Mouse (Mus musculus): Measurements from ENCODE around the gene Rps15. TPM values are rescaled to one million over a fixed set of nuclear protein-coding genes. Genes with fewer than 3 reads are reported as not detected.

Rps15 gene
- polyA plus RNA-seq, 2 experiments: 1,173 to 3,829 TPM

- Histone ChIP-seq H3K9ac (ENCODE audit: low read depth, low read length, severe bottlenecking) (no peak overlapping the region), H3K4me1 (ENCODE audit: control insufficient read depth, insufficient read depth, low read length) (peaks cover 35% of the 10 kb centered on the region), H3K9me3 (ENCODE audit: control insufficient read depth, low read length) (no peaks in the 10 kb centered on the region), H3K27me3 (ENCODE audit: control insufficient read depth, insufficient read depth, low read length) (no peaks in the 10 kb centered on the region), H3K27ac (replicated peaks; ENCODE audit: low read depth, low read length) (no peak overlapping the region), H3K4me2 (replicated peaks; ENCODE audit: low read depth, low read length, severe bottlenecking) (no peak overlapping the region), H3K36me3 (ENCODE audit: control insufficient read depth, insufficient read depth, low read length) (peaks cover 23% of the 10 kb centered on the region), H3K4me3 (replicated peaks; ENCODE audit: low read length) (no peak overlapping the region)
- ATAC-seq (ENCODE audit: low FRiP score, low read depth) (no peak), DNase-seq (ENCODE audit: low spot score) (no peak)
- TF ChIP-seq POLR2A (IDR thresholded peaks at IDR 0.05; ENCODE audit: borderline replicate concordance, extremely low read depth, insufficient read depth, insufficient read length): no peak
- WGBS: 93% methylated on average over 10 of the region's 10 CpGs
Observed at GRCm38 (mm10) chr10:80262776-80263365, 29.4 kb upstream of the Rps15 start.

- Histone ChIP-seq H3K9me3 (ENCODE audit: control insufficient read depth, low read length) (no peaks in the 10 kb centered on the region), H3K36me3 (ENCODE audit: control insufficient read depth, insufficient read depth, low read length) (peaks cover 17% of the 10 kb centered on the region), H3K27ac (replicated peaks; ENCODE audit: low read depth, low read length) (peak overlapping the region; percentile 56), H3K4me1 (ENCODE audit: control insufficient read depth, insufficient read depth, low read length) (peaks cover 36% of the 10 kb centered on the region), H3K4me3 (replicated peaks; ENCODE audit: low read length) (peak overlapping the region; percentile 76), H3K4me2 (replicated peaks; ENCODE audit: low read depth, low read length, severe bottlenecking) (peak overlapping the region; percentile 86), H3K27me3 (ENCODE audit: control insufficient read depth, insufficient read depth, low read length) (no peaks in the 10 kb centered on the region), H3K9ac (ENCODE audit: low read depth, low read length, severe bottlenecking) (peak overlapping the region; percentile 91)
- 2% methylated on average over 63 of the region's 81 CpGs for WGBS
- DNase-seq (ENCODE audit: low spot score) (peak; percentile 99), ATAC-seq (ENCODE audit: low FRiP score, low read depth) (peak; percentile 57)
- 0 out of 2 replicates have a peak, but pooled peaks have one; percentile 65 for TF ChIP-seq POLR2A (IDR thresholded peaks at IDR 0.05; ENCODE audit: borderline replicate concordance, extremely low read depth, insufficient read depth, insufficient read length)
Observed at GRCm38 (mm10) chr10:80264341-80265148, 27.7 kb upstream of the Rps15 start.

GRCm38 (mm10) chr10:80265149-80265486 lies 27.1 kb upstream of the Rps15 start:
- H3K27ac ChIP-seq (replicated peaks; ENCODE audit: low read depth, low read length): peak overlapping the region; percentile 56
- WGBS: under 1% methylated on average over 18 of the region's 18 CpGs
- no peak for ATAC-seq (ENCODE audit: low FRiP score, low read depth)

GRCm38 (mm10) chr10:80270099-80270498 lies 22.2 kb upstream of the Rps15 start:
- no peaks in the 10 kb centered on the region for H3K9me3 ChIP-seq (ENCODE audit: control insufficient read depth, low read length)
- no peak for DNase-seq (ENCODE audit: low spot score)
- H3K27me3 ChIP-seq (ENCODE audit: control insufficient read depth, insufficient read depth, low read length): no peaks in the 10 kb centered on the region
- no peak overlapping the region for H3K4me2 ChIP-seq (replicated peaks; ENCODE audit: low read depth, low read length, severe bottlenecking)
- 96% methylated on average over 2 of the region's 2 CpGs for WGBS
- H3K9ac ChIP-seq (ENCODE audit: low read depth, low read length, severe bottlenecking): no peak overlapping the region
- no peak for ATAC-seq (ENCODE audit: low FRiP score, low read depth)
- TF ChIP-seq POLR2A (IDR thresholded peaks at IDR 0.05; ENCODE audit: borderline replicate concordance, extremely low read depth, insufficient read depth, insufficient read length): no peak
- H3K36me3 ChIP-seq (ENCODE audit: control insufficient read depth, insufficient read depth, low read length): peaks cover 55% of the 10 kb centered on the region
- H3K4me3 ChIP-seq (replicated peaks; ENCODE audit: low read length): no peak overlapping the region
- no peak overlapping the region for H3K27ac ChIP-seq (replicated peaks; ENCODE audit: low read depth, low read length)
- peaks cover 23% of the 10 kb centered on the region for H3K4me1 ChIP-seq (ENCODE audit: control insufficient read depth, insufficient read depth, low read length)

More at GRCm38 (mm10) chr10:80265149-80265486, 27.1 kb upstream of the Rps15 start:
- Histone ChIP-seq H3K36me3 (ENCODE audit: control insufficient read depth, insufficient read depth, low read length) (peaks cover 20% of the 10 kb centered on the region), H3K9ac (ENCODE audit: low read depth, low read length, severe bottlenecking) (peak overlapping the region; percentile 91), H3K9me3 (ENCODE audit: control insufficient read depth, low read length) (no peaks in the 10 kb centered on the region), H3K27me3 (ENCODE audit: control insufficient read depth, insufficient read depth, low read length) (no peaks in the 10 kb centered on the region), H3K4me1 (ENCODE audit: control insufficient read depth, insufficient read depth, low read length) (peaks cover 30% of the 10 kb centered on the region), H3K4me3 (replicated peaks; ENCODE audit: low read length) (peak overlapping the region; percentile 76), H3K4me2 (replicated peaks; ENCODE audit: low read depth, low read length, severe bottlenecking) (peak overlapping the region; percentile 86)
- no peak for DNase-seq (ENCODE audit: low spot score)
- TF ChIP-seq POLR2A (IDR thresholded peaks at IDR 0.05; ENCODE audit: borderline replicate concordance, extremely low read depth, insufficient read depth, insufficient read length): no peak

- Histone ChIP-seq H3K4me2 (replicated peaks; ENCODE audit: low read depth, low read length, severe bottlenecking) (no peak overlapping the region), H3K9me3 (ENCODE audit: control insufficient read depth, low read length) (no peaks in the 10 kb centered on the region), H3K27me3 (ENCODE audit: control insufficient read depth, insufficient read depth, low read length) (no peaks in the 10 kb centered on the region), H3K9ac (ENCODE audit: low read depth, low read length, severe bottlenecking) (no peak overlapping the region), H3K36me3 (ENCODE audit: control insufficient read depth, insufficient read depth, low read length) (peaks cover 60% of the 10 kb centered on the region), H3K27ac (replicated peaks; ENCODE audit: low read depth, low read length) (no peak overlapping the region), H3K4me3 (replicated peaks; ENCODE audit: low read length) (no peak overlapping the region), H3K4me1 (ENCODE audit: control insufficient read depth, insufficient read depth, low read length) (peaks cover 21% of the 10 kb centered on the region)
- WGBS: 77% methylated on average over 6 of the region's 6 CpGs
- no peak for TF ChIP-seq POLR2A (IDR thresholded peaks at IDR 0.05; ENCODE audit: borderline replicate concordance, extremely low read depth, insufficient read depth, insufficient read length)
- DNase-seq (ENCODE audit: low spot score) (no peak), ATAC-seq (ENCODE audit: low FRiP score, low read depth) (no peak)
Observed at GRCm38 (mm10) chr10:80270734-80271181, 21.5 kb upstream of the Rps15 start.

All from limb, embryonic 14.5 days (tissue).